Mouse (Mus musculus) G1E (cell line): ENCODE measurements around the gene Lrrc10.

Source experiments
- CTCF ChIP-seq: IDR thresholded peaks from 2 replicates; pipeline ENCODE4 v1.5.1; 2012; ENCODE audit warnings: low read depth, low read length, inconsistent platforms, mixed read lengths
- GATA1 ChIP-seq: IDR thresholded peaks from 2 replicates; pipeline ENCODE4 v1.6.1; 2012; ENCODE audit warnings: borderline replicate concordance, low read length, inconsistent platforms, mixed read lengths
- GATA2 ChIP-seq: IDR thresholded peaks from 2 replicates; pipeline ENCODE4 v1.6.1; 2012; ENCODE audit warnings: low read depth, low read length, inconsistent platforms, borderline replicate concordance
- TAL1 ChIP-seq: conservative IDR thresholded peaks from 2 replicates; pipeline ENCODE4 v1.6.1; 2012; ENCODE audit warnings: low read depth, low read length, inconsistent platforms, mixed read lengths

DNA sequence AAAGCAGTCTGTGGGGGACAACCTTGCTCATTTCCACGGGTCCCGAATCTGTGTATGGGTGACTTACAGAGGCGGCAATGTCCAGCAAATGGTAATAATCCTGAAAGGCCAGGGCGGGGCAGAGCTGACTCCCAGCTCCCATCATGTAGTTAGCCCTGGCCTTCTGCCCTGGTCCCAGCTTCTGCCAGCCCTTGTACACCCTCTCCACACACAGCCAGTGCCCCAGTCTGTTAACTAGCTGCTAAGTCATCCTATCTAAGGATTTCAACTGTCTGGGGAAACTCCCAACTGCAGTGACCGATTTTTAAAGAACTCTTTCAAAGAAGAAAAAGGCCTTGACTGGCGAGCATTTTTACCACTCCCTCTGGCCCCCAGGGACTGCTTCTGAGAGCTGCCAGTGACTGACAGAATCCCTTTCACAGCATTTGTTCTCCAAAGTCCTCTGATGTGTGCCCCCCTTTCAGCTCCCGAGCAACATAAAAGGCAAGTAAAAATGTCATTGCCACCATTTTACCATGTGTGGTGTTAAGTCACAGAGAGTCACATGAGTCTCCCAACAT is 26.8 kb upstream of the Lrrc10 start:
- TF ChIP-seq CTCF (no peak), GATA1 (no peak), GATA2 (no peak), TAL1 (no peak)
